ENCODE assay signal across 12 mouse cellular contexts in genomic region chr4:48277011-48277410, GRCm38 (mm10).
"Had no signal": no experiment of that assay in that cellular context is flagged by ENCODE, and none has a peak within 500 bp of the region (broad histone marks: within the 10 kb centered on the region; RNA-seq: fewer than 3 reads in every experiment).

No protein-coding gene starts in this region.

- H3K36me3 ChIP-seq: intestine, embryonic 15.5 days; liver, embryonic 13.5 days had no signal

- ATAC-seq: intestine, embryonic 15.5 days had no signal

- DNase-seq: layer of hippocampus, postnatal 36 days; liver, embryonic 13.5 days; lung, adult 2 months; lung, postnatal 14 days; lung, postnatal 4 days; midbrain, embryonic 14.5 days; thymus, adult 2 months; thymus, postnatal 25 days had no signal

- H3K9ac ChIP-seq: intestine, embryonic 15.5 days; liver, embryonic 13.5 days had no signal

- H3K4me2 ChIP-seq: intestine, embryonic 15.5 days; liver, embryonic 13.5 days; midbrain, embryonic 11.5 days had no signal

- H3K27ac ChIP-seq: intestine, embryonic 15.5 days; kidney, postnatal 0 days; left cerebral cortex, adult 2 months; liver, embryonic 13.5 days had no signal

- H3K4me3 ChIP-seq: intestine, embryonic 15.5 days; left cerebral cortex, adult 2 months; liver, embryonic 13.5 days had no signal

- H3K27me3 ChIP-seq: intestine, embryonic 15.5 days; liver, embryonic 13.5 days had no signal

- H3K9me3 ChIP-seq: intestine, embryonic 15.5 days; liver, embryonic 13.5 days had no signal
